Mouse (Mus musculus): ENCODE results near the gene Gemin7. TPM values are rescaled to one million over a fixed set of nuclear protein-coding genes. Genes with fewer than 3 reads are reported as not detected.

The Gemin7 gene
- 28.8 and 31.3 TPM in 2 replicates for polyA plus RNA-seq (2012; rRNA removed)

GRCm38 (mm10) chr7:19577141-19577852 lies at the start of gene Gemin7, which contains the start of gene Zfp296:
Gene Gemin7 (minus strand): TSS chr7:19577595.
Gene Zfp296 (plus strand): TSS chr7:19577287.

GRCm38 (mm10) chr7:19603849-19604605 lies 26.6 kb upstream of the Gemin7 start, which contains the start of gene Clasrp:
Gene Clasrp (minus strand): TSS chr7:19604486.

GRCm38 (mm10) chr7:19562643-19563410 lies 14.6 kb downstream of the Gemin7 start, which contains the start of gene Ppp1r37:
Gene Ppp1r37 (minus strand): TSS chr7:19563076.

GRCm38 (mm10) chr7:19517652-19518365 lies 59.6 kb downstream of the Gemin7 start, which contains the start of gene Nkpd1:
Gene Nkpd1 (plus strand): TSS chr7:19517838.

Other genes with a start within 250 kb of the Gemin7 start
- gene Ercc1, start 232.8 kb downstream of the Gemin7 start, polyA plus RNA-seq (2012; rRNA removed): 7.9 and 9.1 TPM in 2 replicates
- 4.4 TPM in 2 replicates for gene Cd3eap, start 218.1 kb downstream of the Gemin7 start, polyA plus RNA-seq (2012; rRNA removed)
- 0.73 and 1.9 TPM in 2 replicates for gene Ppp1r13l, start 217.8 kb downstream of the Gemin7 start, polyA plus RNA-seq (2012; rRNA removed)
- gene Ercc2, start 195.6 kb downstream of the Gemin7 start, polyA plus RNA-seq (2012; rRNA removed): 10.3 and 12.5 TPM in 2 replicates
- 0.85 TPM in 2 replicates for gene Klc3, start 173.5 kb downstream of the Gemin7 start, polyA plus RNA-seq (2012; rRNA removed)
- gene Ckm, start 172.8 kb downstream of the Gemin7 start, polyA plus RNA-seq (2012; rRNA removed): 0.31 and 2.5 TPM in 2 replicates
- 4.5 and 4.8 TPM in 2 replicates for gene Mark4, start 118.8 kb downstream of the Gemin7 start, polyA plus RNA-seq (2012; rRNA removed)
- 2.2 and 2.4 TPM in 2 replicates for gene Exoc3l2, start 114.3 kb downstream of the Gemin7 start, polyA plus RNA-seq (2012; rRNA removed)
- 2.2 and 2.5 TPM in 2 replicates for gene Bloc1s3, start 69.2 kb downstream of the Gemin7 start, polyA plus RNA-seq (2012; rRNA removed)
- 36.0 and 40.0 TPM in 2 replicates for gene Trappc6a, start 69.2 kb downstream of the Gemin7 start, polyA plus RNA-seq (2012; rRNA removed)
- 0.02 and 0.06 TPM in 2 replicates for gene Nkpd1, start 59.8 kb downstream of the Gemin7 start, polyA plus RNA-seq (2012; rRNA removed)
- gene Ppp1r37, start 14.5 kb downstream of the Gemin7 start, polyA plus RNA-seq (2012; rRNA removed): 21.3 and 26.8 TPM in 2 replicates
- 0.81 and 0.85 TPM in 2 replicates for gene Zfp296, start 308 bp downstream of the Gemin7 start, polyA plus RNA-seq (2012; rRNA removed)
- 17.9 and 24.7 TPM in 2 replicates for gene Clasrp, start 26.9 kb upstream of the Gemin7 start, polyA plus RNA-seq (2012; rRNA removed)
- 2.1 and 2.4 TPM in 2 replicates for gene Relb, start 51.8 kb upstream of the Gemin7 start, polyA plus RNA-seq (2012; rRNA removed)
- 27.7 and 29.1 TPM in 2 replicates for gene Clptm1, start 87.4 kb upstream of the Gemin7 start, polyA plus RNA-seq (2012; rRNA removed)
- gene Apoc2, start 100.3 kb upstream of the Gemin7 start, polyA plus RNA-seq (2012; rRNA removed): 1,005 and 1,068 TPM in 2 replicates
- 12.7 and 26.8 TPM in 2 replicates for gene Gm44805, start 103.8 kb upstream of the Gemin7 start, polyA plus RNA-seq (2012; rRNA removed)
- 1,034 and 1,247 TPM in 2 replicates for gene Apoc4, start 103.9 kb upstream of the Gemin7 start, polyA plus RNA-seq (2012; rRNA removed)
- 1,023 and 1,218 TPM in 2 replicates for gene Apoc1, start 115.1 kb upstream of the Gemin7 start, polyA plus RNA-seq (2012; rRNA removed)
- 14,325 and 17,049 TPM in 2 replicates for gene Apoe, start 121.6 kb upstream of the Gemin7 start, polyA plus RNA-seq (2012; rRNA removed)
- 37.0 and 43.6 TPM in 2 replicates for gene Tomm40, start 137.8 kb upstream of the Gemin7 start, polyA plus RNA-seq (2012; rRNA removed)
- gene Nectin2, start 172.9 kb upstream of the Gemin7 start, polyA plus RNA-seq (2012; rRNA removed): 27.6 and 31.3 TPM in 2 replicates
- gene Bcam, start 193.4 kb upstream of the Gemin7 start, polyA plus RNA-seq (2012; rRNA removed): 11.0 and 11.6 TPM in 2 replicates
- 4.6 and 5.1 TPM in 2 replicates for gene Cblc, start 219.2 kb upstream of the Gemin7 start, polyA plus RNA-seq (2012; rRNA removed)
- 4.7 and 4.8 TPM in 2 replicates for gene Bcl3, start 245.2 kb upstream of the Gemin7 start, polyA plus RNA-seq (2012; rRNA removed)

Data from liver, embryonic 18 days (tissue).